Mouse (Mus musculus): ENCODE results near the gene Nrm.

- TF ChIP-seq GATA1 (IDR thresholded peaks at IDR 0.05; ENCODE audit: low read length) (no peak), TAL1 (IDR thresholded peaks at IDR 0.05; ENCODE audit: low read length) (no peak)
Measured at GRCm38 (mm10) chr17:35909186-35909918, 48.2 kb downstream of the Nrm start.
